10 mouse cellular contexts compared by ENCODE assay signal in genomic region chr17:34392321-34392720, GRCm38 (mm10). TPM values are rescaled to one million over a fixed set of nuclear protein-coding genes. Genes with fewer than 3 reads are reported as not detected.
DNase-seq lines count a peak whose midpoint lies in the region; ATAC-seq and TF ChIP-seq lines count a peak whose summit lies in the region.
"Had no signal": no experiment of that assay in that cellular context is flagged by ENCODE, and none has a peak within 500 bp of the region (broad histone marks: within the 10 kb centered on the region; RNA-seq: fewer than 3 reads in every experiment).

No protein-coding gene starts in this region.

- TF ChIP-seq POLR2A in bone marrow macrophage, adult 2 months (IDR thresholded peaks at IDR 0.05; ENCODE audit: borderline replicate concordance, low read depth, low read length) = no peak

- no peak overlapping the region for H3K27ac ChIP-seq in bone marrow macrophage, adult 2 months (ENCODE audit: insufficient read depth, low read depth, low read length)
- H3K27ac ChIP-seq in intestine, embryonic 14.5 days (ENCODE audit: low read depth) = no peak overlapping the region
- no peak overlapping the region for H3K27ac ChIP-seq in liver, embryonic 13.5 days
- no peak overlapping the region for H3K27ac ChIP-seq in midbrain, postnatal 0 days (ENCODE audit: low read depth, low read length)

- no peak overlapping the region for H3K9ac ChIP-seq in intestine, embryonic 14.5 days (ENCODE audit: low read length)
- no peak overlapping the region for H3K9ac ChIP-seq in liver, embryonic 13.5 days
- peak overlapping the region; percentile 48; the same call in 1 of the 2 replicates for H3K9ac ChIP-seq in midbrain, postnatal 0 days (replicated peaks; ENCODE audit: low read length, poor library complexity, severe bottlenecking)

- no peak for TF ChIP-seq CTCF in bone marrow macrophage, adult 2 months (IDR thresholded peaks at IDR 0.05; ENCODE audit: low read depth, low read length)
- TF ChIP-seq CTCF in midbrain, postnatal 0 days (IDR thresholded peaks at IDR 0.05) = no peak

- H3K9me3 ChIP-seq in intestine, embryonic 14.5 days (ENCODE audit: control insufficient read depth, low read length) = no peaks in the 10 kb centered on the region
- no peaks in the 10 kb centered on the region for H3K9me3 ChIP-seq in liver, embryonic 13.5 days (replicated peaks)
- H3K9me3 ChIP-seq in midbrain, postnatal 0 days (ENCODE audit: low read length) = no peaks in the 10 kb centered on the region
- H3K9me3 ChIP-seq: G1E had no signal

- peaks cover 6% of the 10 kb centered on the region; the same call in 1 of the 2 replicates for H3K27me3 ChIP-seq in intestine, embryonic 14.5 days (replicated peaks; ENCODE audit: control insufficient read depth, insufficient read depth, low read length)
- peaks cover 21% of the 10 kb centered on the region for H3K27me3 ChIP-seq in liver, embryonic 13.5 days
- no peaks in the 10 kb centered on the region for H3K27me3 ChIP-seq in midbrain, postnatal 0 days (ENCODE audit: insufficient read depth, low read length)

- no peaks in the 10 kb centered on the region for H3K36me3 ChIP-seq in intestine, embryonic 14.5 days (ENCODE audit: control insufficient read depth, insufficient read depth, low read length)
- no peaks in the 10 kb centered on the region for H3K36me3 ChIP-seq in liver, embryonic 13.5 days
- no peaks in the 10 kb centered on the region for H3K36me3 ChIP-seq in midbrain, postnatal 0 days (ENCODE audit: insufficient read depth, low read length)
- H3K36me3 ChIP-seq: G1E had no signal

- 4% methylated on average over 24 of the region's 24 CpGs for whole genome bisulfite sequencing in intestine, embryonic 14.5 days
- WGBS in liver, embryonic 13.5 days (ENCODE audit: insufficient replicate concordance) = 2% methylated on average over 24 of the region's 24 CpGs
- 3% methylated on average over 24 of the region's 24 CpGs for WGBS in midbrain, postnatal 0 days

- H3K4me3 ChIP-seq in bone marrow macrophage, adult 2 months (ENCODE audit: insufficient read depth, low read length) = peak overlapping the region; percentile 11
- peak overlapping the region; percentile 22 for H3K4me3 ChIP-seq in intestine, embryonic 14.5 days (ENCODE audit: low read depth, low read length)
- peak overlapping the region; percentile 18; the same call in 1 of the 2 replicates for H3K4me3 ChIP-seq in liver, embryonic 13.5 days (replicated peaks)
- H3K4me3 ChIP-seq in midbrain, postnatal 0 days (ENCODE audit: low read depth, low read length) = peak overlapping the region; percentile 36

- 0 out of 2 replicates have a peak, but pooled peaks cover 3% of the 10 kb centered on the region for H3K4me1 ChIP-seq in bone marrow macrophage, adult 2 months (ENCODE audit: control insufficient read depth, insufficient read depth, low read length)
- no peaks in the 10 kb centered on the region for H3K4me1 ChIP-seq in intestine, embryonic 14.5 days (replicated peaks; ENCODE audit: control insufficient read depth, insufficient read depth, low read length)
- H3K4me1 ChIP-seq in liver, embryonic 13.5 days (replicated peaks) = 0 out of 2 replicates have a peak, but pooled peaks cover 2% of the 10 kb centered on the region
- H3K4me1 ChIP-seq in midbrain, postnatal 0 days (ENCODE audit: insufficient read depth, low read length) = no peaks in the 10 kb centered on the region

- peak; percentile 21 for DNase-seq in gastrocnemius, postnatal 10 days
- no peak for DNase-seq in gastrocnemius, postnatal 4 days (ENCODE audit: low spot score in 2 of 2)
- peak; percentile 49 to 55 for DNase-seq in heart, adult 18-20 months
- peak; percentile 67 for DNase-seq in intestine, embryonic 14.5 days (ENCODE audit: low spot score)
- no peak for DNase-seq in liver, embryonic 13.5 days
- peak; percentile 38 for DNase-seq in midbrain, postnatal 0 days (ENCODE audit: low spot score)
- no peak for DNase-seq in MN1 (ENCODE audit: low spot score)

- no peak for ATAC-seq in intestine, embryonic 14.5 days (replicated peaks; ENCODE audit: low FRiP score, low TSS enrichment, low read depth)
- no peak for ATAC-seq in liver, embryonic 13.5 days (ENCODE audit: low read depth)
- 0 out of 2 replicates have a peak, but pooled peaks have one; percentile 52 for ATAC-seq in midbrain, postnatal 0 days (ENCODE audit: low FRiP score)

- peak overlapping the region; percentile 57 for H3K4me2 ChIP-seq in intestine, embryonic 14.5 days (ENCODE audit: low read length)
- peak overlapping the region; percentile 41 for H3K4me2 ChIP-seq in liver, embryonic 13.5 days
- H3K4me2 ChIP-seq in midbrain, postnatal 0 days (ENCODE audit: low read depth, low read length, poor library complexity, severe bottlenecking) = peak overlapping the region; percentile 76

RNA-seq across cellular contexts. Expression of gene BC051142, which starts 6.3 kb away (rescaled TPM):
- under 1 TPM; 0.36 to 0.42 TPM for total RNA-seq in gastrocnemius, postnatal 10 days (2021)
- 1 to 10 TPM in 1 of 2 experiments, under 1 TPM in 1; 0.88 to 1.1 TPM for total RNA-seq in gastrocnemius, postnatal 4 days (2021)
- polyA plus RNA-seq in bone marrow macrophage, adult 2 months (2012; ENCODE audit: insufficient read depth, insufficient read length, missing spikeins) = 0.95 TPM in 1 of 2 replicates, not detected in the other
- total RNA-seq in heart, adult 18-20 months (2021) = not detected
- 0.51 and 0.91 TPM in 2 replicates for polyA plus RNA-seq in intestine, embryonic 14.5 days (2014; fragmentation: Nextera tagmentation; extraction: Ambion mirVana)
- polyA plus RNA-seq in liver, embryonic 13.5 days (2015; fragmentation: Nextera tagmentation; extraction: Ambion mirVana) = 0.21 TPM in 1 of 2 replicates, not detected in the other
- total RNA-seq in midbrain, postnatal 0 days (2014; rRNA removed) = 2.0 and 9.2 TPM in 2 replicates
- polyA plus RNA-seq in midbrain, postnatal 0 days (2015; fragmentation: Nextera tagmentation; extraction: Ambion mirVana) = 6.7 and 7.8 TPM in 2 replicates
- polyA plus RNA-seq: G1E had no signal

RNA-seq across cellular contexts. Expression of gene Btnl1, which starts 15.4 kb away (rescaled TPM):
- total RNA-seq in gastrocnemius, postnatal 10 days (2021) = not detected
- total RNA-seq in gastrocnemius, postnatal 4 days (2021) = not detected
- polyA plus RNA-seq in bone marrow macrophage, adult 2 months (2012; ENCODE audit: insufficient read depth, insufficient read length, missing spikeins) = not detected in 2 replicates
- not detected for total RNA-seq in heart, adult 18-20 months (2021)
- 0.59 and 1.3 TPM in 2 replicates for polyA plus RNA-seq in intestine, embryonic 14.5 days (2014; fragmentation: Nextera tagmentation; extraction: Ambion mirVana)
- not detected in 2 replicates for polyA plus RNA-seq in liver, embryonic 13.5 days (2015; fragmentation: Nextera tagmentation; extraction: Ambion mirVana)
- total RNA-seq in midbrain, postnatal 0 days (2014; rRNA removed) = not detected in 2 replicates
- not detected in 2 replicates for polyA plus RNA-seq in midbrain, postnatal 0 days (2015; fragmentation: Nextera tagmentation; extraction: Ambion mirVana)
- total RNA-seq: layer of hippocampus, postnatal 10 days had no signal
- polyA plus RNA-seq: G1E had no signal

RNA-seq across cellular contexts. Expression of gene Btnl2, which starts 37.7 kb away (rescaled TPM):
- under 1 TPM; 0.40 to 0.81 TPM for total RNA-seq in gastrocnemius, postnatal 10 days (2021)
- total RNA-seq in gastrocnemius, postnatal 4 days (2021) = under 1 TPM; 0.64 to 0.67 TPM
- 0.41 and 0.71 TPM in 2 replicates for polyA plus RNA-seq in bone marrow macrophage, adult 2 months (2012; ENCODE audit: insufficient read depth, insufficient read length, missing spikeins)
- total RNA-seq in heart, adult 18-20 months (2021) = under 1 TPM; 0.26 to 0.32 TPM
- 0.60 and 0.81 TPM in 2 replicates for polyA plus RNA-seq in intestine, embryonic 14.5 days (2014; fragmentation: Nextera tagmentation; extraction: Ambion mirVana)
- 0.05 TPM in 1 of 2 replicates, not detected in the other for polyA plus RNA-seq in liver, embryonic 13.5 days (2015; fragmentation: Nextera tagmentation; extraction: Ambion mirVana)
- not detected in 2 replicates for total RNA-seq in midbrain, postnatal 0 days (2014; rRNA removed)
- polyA plus RNA-seq in midbrain, postnatal 0 days (2015; fragmentation: Nextera tagmentation; extraction: Ambion mirVana) = not detected in 2 replicates
- polyA plus RNA-seq: G1E had no signal

Comparison
In these comparisons a context has a peak if more than half of its experiments do, and no peak if none do; other contexts are left out.
1. DNase-seq: peak in gastrocnemius, postnatal 10 days (single experiment), heart, adult 18-20 months (2 of 2), intestine, embryonic 14.5 days (single experiment) and midbrain, postnatal 0 days (single experiment); none in gastrocnemius, postnatal 4 days (0 of 2), liver, embryonic 13.5 days (single experiment) and MN1 (single experiment).
2. Peak in every context shown above with its lines, with median percentiles within 50 percentile points of each other: H3K4me3 ChIP-seq and H3K4me2 ChIP-seq.